ENCODE assay signal across 9 mouse cellular contexts in genomic region chr2:128572726-128573624, GRCm38 (mm10). TPM values are rescaled to one million over a fixed set of nuclear protein-coding genes. Genes with fewer than 3 reads are reported as not detected.
DNase-seq lines count a peak whose midpoint lies in the region; ATAC-seq lines count a peak whose summit lies in the region.
"Had no signal": no experiment of that assay in that cellular context is flagged by ENCODE, and none has a peak within 500 bp of the region (broad histone marks: within the 10 kb centered on the region; RNA-seq: fewer than 3 reads in every experiment).

No protein-coding gene starts in this region.

- no peaks in the 10 kb centered on the region for H3K4me1 ChIP-seq in forebrain, embryonic 15.5 days
- no peaks in the 10 kb centered on the region for H3K4me1 ChIP-seq in hindbrain, embryonic 13.5 days (replicated peaks)

- H3K36me3 ChIP-seq in forebrain, embryonic 15.5 days: no peaks in the 10 kb centered on the region
- no peaks in the 10 kb centered on the region for H3K36me3 ChIP-seq in hindbrain, embryonic 13.5 days

- H3K9me3 ChIP-seq in forebrain, embryonic 15.5 days: no peaks in the 10 kb centered on the region
- no peaks in the 10 kb centered on the region for H3K9me3 ChIP-seq in hindbrain, embryonic 13.5 days

- no peaks in the 10 kb centered on the region for H3K27me3 ChIP-seq in forebrain, embryonic 15.5 days
- no peaks in the 10 kb centered on the region for H3K27me3 ChIP-seq in hindbrain, embryonic 13.5 days

- no peak overlapping the region for H3K27ac ChIP-seq in forebrain, embryonic 15.5 days (replicated peaks)
- H3K27ac ChIP-seq in hindbrain, embryonic 13.5 days: no peak overlapping the region

- ATAC-seq in forebrain, embryonic 15.5 days (replicated peaks): peak; percentile 86
- ATAC-seq in hindbrain, embryonic 13.5 days (ENCODE audit: low FRiP score): peak; percentile 63; the same call in 1 of the 2 replicates

- 52% methylated on average over 16 of the region's 16 CpGs for WGBS in forebrain, embryonic 15.5 days
- WGBS in hindbrain, embryonic 13.5 days: 52% methylated on average over 16 of the region's 16 CpGs

- no peak overlapping the region for H3K4me3 ChIP-seq in forebrain, embryonic 15.5 days
- H3K4me3 ChIP-seq in hindbrain, embryonic 13.5 days: no peak overlapping the region

- no peak overlapping the region for H3K4me2 ChIP-seq in forebrain, embryonic 15.5 days (replicated peaks)
- H3K4me2 ChIP-seq in hindbrain, embryonic 13.5 days: no peak overlapping the region

- H3K9ac ChIP-seq in forebrain, embryonic 15.5 days (replicated peaks): no peak overlapping the region
- no peak overlapping the region for H3K9ac ChIP-seq in hindbrain, embryonic 13.5 days

- DNase-seq in MEL-GATA-1-ER (ENCODE audit: extremely low read depth, low read depth): peak; percentile 34
- DNase-seq in cerebellum, adult 11 months: peak; percentile 71
- DNase-seq in layer of hippocampus, adult 9-11 months: peak; percentile 69
- DNase-seq in lung, postnatal 36 days: peak; percentile 91
- peak; percentile 86 for DNase-seq in retina, postnatal 1 day
- peak; percentile 75 for DNase-seq in thymus, postnatal 25 days

RNA-seq across cellular contexts. Expression of gene Spdye4c, which starts 18.0 kb away (rescaled TPM):
- polyA plus RNA-seq in forebrain, embryonic 15.5 days (2015; fragmentation: Nextera tagmentation; extraction: Ambion mirVana): not detected in 2 replicates
- polyA plus RNA-seq in hindbrain, embryonic 13.5 days (2015; fragmentation: Nextera tagmentation; extraction: Ambion mirVana): not detected in 2 replicates
- polyA plus RNA-seq: liver, embryonic 16.5 days had no signal

Comparison
In these comparisons a context has a peak if more than half of its experiments do, and no peak if none do; other contexts are left out.
1. DNase-seq: peak in every context shown above with its lines; median percentile 91 in lung, postnatal 36 days; 86 in retina, postnatal 1 day; 75 in thymus, postnatal 25 days; 71 in cerebellum, adult 11 months; 69 in layer of hippocampus, adult 9-11 months; 34 in MEL-GATA-1-ER.